Mouse (Mus musculus) G1E (cell line): ENCODE data around the gene Ugt1a5. TPM values are rescaled to one million over a fixed set of nuclear protein-coding genes. Genes with fewer than 3 reads are reported as not detected.

ENCODE experiments used
- ATAC-seq: 2 replicates; pipeline ENCODE4 v1.8.0; 2016; ENCODE audit warnings: mild to moderate bottlenecking; ENCODE audit not compliant: insufficient number of reproducible peaks, poor library complexity, low FRiP score, severe bottlenecking; ENCODE audit errors: extremely low read depth
- DNase-seq: peaks from one replicate; pipeline ENCODE4 v3.0.0; 2012; ENCODE audit warnings: low spot score
- H3K27me3 ChIP-seq: 2 replicates; pipeline ENCODE4 v1.6.1; 2012; ENCODE audit warnings: mild to moderate bottlenecking, low read length, inconsistent platforms; ENCODE audit not compliant: insufficient read depth
- H3K36me3 ChIP-seq: replicated peaks from 2 replicates; pipeline ENCODE3; 2012; ENCODE audit warnings: mild to moderate bottlenecking, inconsistent platforms
- H3K4me1 ChIP-seq: 2 replicates; pipeline ENCODE4 v1.6.1; 2012; ENCODE audit warnings: low read depth, low read length, inconsistent platforms, mixed read lengths; ENCODE audit not compliant: insufficient read depth
- H3K4me3 ChIP-seq: 2 replicates; pipeline ENCODE4 v1.5.1; 2012; ENCODE audit warnings: low read depth, mild to moderate bottlenecking, inconsistent platforms, low read length, moderate library complexity, mixed read lengths
- H3K9me3 ChIP-seq: replicated peaks from 2 replicates; pipeline ENCODE4 v1.6.1; 2012; ENCODE audit warnings: inconsistent platforms
- CTCF ChIP-seq: IDR thresholded peaks from 2 replicates; pipeline ENCODE4 v1.5.1; 2012; ENCODE audit warnings: low read depth, low read length, inconsistent platforms, mixed read lengths
- GATA1 ChIP-seq: IDR thresholded peaks from 2 replicates; pipeline ENCODE4 v1.6.1; 2012; ENCODE audit warnings: borderline replicate concordance, low read length, inconsistent platforms, mixed read lengths
- GATA2 ChIP-seq: IDR thresholded peaks from 2 replicates; pipeline ENCODE4 v1.6.1; 2012; ENCODE audit warnings: low read depth, low read length, inconsistent platforms, borderline replicate concordance
- POLR2AphosphoS5 ChIP-seq: IDR thresholded peaks from 2 replicates; pipeline ENCODE4 v1.6.1; 2012; ENCODE audit warnings: low read depth, low read length, inconsistent platforms; ENCODE audit not compliant: insufficient replicate concordance
- TAL1 ChIP-seq: conservative IDR thresholded peaks from 2 replicates; pipeline ENCODE4 v1.6.1; 2012; ENCODE audit warnings: low read depth, low read length, inconsistent platforms, mixed read lengths
- polyA plus RNA-seq: library from polyadenylated mRNA; stranded (reverse); fragments of >175 nt; gene quantifications from 2 replicates; pipeline ENCODE4 v1.2.3, GENCODE M21; 2012
- total RNA-seq, 2 experiments: library from RNA; stranded (forward) in 1 of 2; stranded (reverse) in 1 of 2; fragments of 200-1000 nt in 1 of 2; fragments of >200 nt in 1 of 2; fragmentation: Nextera tagmentation in 1 of 2; gene quantifications; 2 replicates each; pipeline ENCODE4 v1.2.3; 2014 to 2017

Gene Ugt1a5
- total and polyA plus RNA-seq, 3 experiments, result 0.05 TPM; not detected in 2

- Histone ChIP-seq H3K4me3 (no peak overlapping the region), H3K4me1 (peaks cover 6% of the 10 kb centered on the region), H3K9me3 (no peaks in the 10 kb centered on the region), H3K36me3 (peaks cover 15% of the 10 kb centered on the region), H3K27me3 (peaks cover 36% of the 10 kb centered on the region)
- DNase-seq (no peak), ATAC-seq (no peak)
- TF ChIP-seq GATA1, result no peak
Measured at GRCm38 (mm10) chr1:88255466-88255857, 89.7 kb downstream of the Ugt1a5 start.

- DNase-seq (no peak), ATAC-seq (no peak)
- H3K4me1 ChIP-seq, result peaks cover 6% of the 10 kb centered on the region
- TF ChIP-seq GATA1 (no peak), GATA2 (peak; percentile 6; the same call in 1 of the 2 replicates)
- H3K9me3 ChIP-seq, result no peaks in the 10 kb centered on the region
- peaks cover 22% of the 10 kb centered on the region for H3K36me3 ChIP-seq
- H3K27me3 ChIP-seq, result peaks cover 34% of the 10 kb centered on the region
- no peak overlapping the region for H3K4me3 ChIP-seq
Measured at GRCm38 (mm10) chr1:88255989-88256754, 90.4 kb downstream of the Ugt1a5 start.

GRCm38 (mm10) chr1:88256886-88257663 is 91.3 kb downstream of the Ugt1a5 start:
- H3K9me3 ChIP-seq, result no peaks in the 10 kb centered on the region
- peaks cover 29% of the 10 kb centered on the region for H3K27me3 ChIP-seq
- no peak overlapping the region for H3K4me3 ChIP-seq
- no peak for TF ChIP-seq GATA1
- no peak for TF ChIP-seq TAL1
- peak; percentile 24; the same call in 1 of the 2 replicates for TF ChIP-seq CTCF
- TF ChIP-seq GATA2, result 0 out of 2 replicates have a peak, but pooled peaks have one; percentile 14
- TF ChIP-seq POLR2AphosphoS5, result no peak
- ATAC-seq, result no peak
- peaks cover 31% of the 10 kb centered on the region for H3K36me3 ChIP-seq
- H3K4me1 ChIP-seq, result peaks cover 10% of the 10 kb centered on the region
- no peak for DNase-seq

GRCm38 (mm10) chr1:88257681-88258080 is 91.9 kb downstream of the Ugt1a5 start:
- Histone ChIP-seq H3K27me3 (peaks cover 23% of the 10 kb centered on the region), H3K36me3 (peaks cover 37% of the 10 kb centered on the region), H3K9me3 (no peaks in the 10 kb centered on the region), H3K4me3 (no peak overlapping the region), H3K4me1 (peaks cover 15% of the 10 kb centered on the region)
- no peak for ATAC-seq
- no peak for DNase-seq
- TF ChIP-seq TAL1, result no peak
- no peak for TF ChIP-seq GATA2

GRCm38 (mm10) chr1:88258361-88258760 is 92.5 kb downstream of the Ugt1a5 start:
- Histone ChIP-seq H3K27me3 (peaks cover 20% of the 10 kb centered on the region), H3K9me3 (no peaks in the 10 kb centered on the region), H3K36me3 (peaks cover 44% of the 10 kb centered on the region), H3K4me3 (no peak overlapping the region), H3K4me1 (peaks cover 20% of the 10 kb centered on the region)
- TF ChIP-seq GATA2, result no peak
- no peak for TF ChIP-seq GATA1
- no peak for TF ChIP-seq POLR2AphosphoS5
- TF ChIP-seq CTCF, result no peak
- TF ChIP-seq TAL1, result no peak
- DNase-seq (no peak), ATAC-seq (no peak)

- Histone ChIP-seq H3K4me1 (peaks cover 21% of the 10 kb centered on the region), H3K9me3 (no peaks in the 10 kb centered on the region), H3K27me3 (peaks cover 20% of the 10 kb centered on the region), H3K4me3 (no peak overlapping the region), H3K36me3 (peaks cover 51% of the 10 kb centered on the region)
- ATAC-seq, result no peak
- TF ChIP-seq POLR2AphosphoS5 (peak; percentile 82; the same call in 1 of the 2 replicates), GATA1 (peak; percentile 33; the same call in 1 of the 2 replicates), GATA2 (no peak)
- no peak for DNase-seq
Measured at GRCm38 (mm10) chr1:88258881-88259642, 93.2 kb downstream of the Ugt1a5 start.
